Mouse (Mus musculus): ENCODE results near the gene Sox10.

DNA sequence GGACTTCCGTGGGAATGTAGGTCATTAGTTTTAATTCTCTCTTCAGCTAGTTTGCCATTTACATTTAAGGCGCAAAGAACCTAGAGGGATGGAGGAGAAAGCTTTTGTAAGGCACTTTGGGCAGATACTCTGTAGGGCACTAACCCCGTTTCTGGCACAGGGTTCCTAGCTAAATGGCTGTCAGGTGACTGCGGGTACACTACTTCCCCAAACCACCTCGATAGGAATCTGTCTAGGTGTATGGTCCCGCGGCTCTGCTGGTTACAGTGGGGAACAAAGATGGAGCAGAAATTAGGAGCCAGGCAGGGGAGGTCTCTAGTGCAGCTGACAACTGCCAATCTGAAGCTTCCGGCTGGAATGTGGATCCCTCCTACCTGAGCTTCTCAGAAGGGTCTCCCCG is 55.0 kb downstream of the Sox10 start:
- TF ChIP-seq CTCF (IDR thresholded peaks at IDR 0.05; ENCODE audit: borderline replicate concordance, insufficient read depth, low read length) (no peak), POLR2A (IDR thresholded peaks at IDR 0.05; ENCODE audit: low read depth, low read length) (no peak)
